Comparison of ENCODE assay signal across 8 mouse cellular contexts in the genomic region with DNA sequence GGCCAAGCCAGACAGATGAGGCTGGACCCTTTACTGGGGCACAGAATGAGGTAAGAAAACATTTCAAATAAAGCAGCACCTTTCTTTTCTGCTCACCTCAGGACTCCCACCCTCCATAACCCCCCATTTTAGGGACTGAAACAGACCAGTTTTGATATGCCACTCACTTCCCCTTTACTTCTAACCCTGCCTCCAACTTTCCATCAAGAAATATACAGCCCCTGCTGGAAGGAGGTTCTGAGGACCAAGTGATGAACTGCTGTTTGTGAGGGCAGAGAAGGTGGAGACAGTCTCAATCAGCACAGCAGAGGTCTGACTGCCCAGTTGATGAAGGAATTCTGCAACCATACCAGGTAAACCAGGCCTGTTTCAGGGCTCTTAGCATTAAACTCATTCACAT. TPM values are rescaled to one million over a fixed set of nuclear protein-coding genes. Genes with fewer than 3 reads are reported as not detected.
DNase-seq lines count a peak whose midpoint lies in the region; ATAC-seq and TF ChIP-seq lines count a peak whose summit lies in the region.

No protein-coding gene starts in this region.

- TF ChIP-seq POLR2A in limb, embryonic 14.5 days (IDR thresholded peaks at IDR 0.05; ENCODE audit: borderline replicate concordance, extremely low read depth, insufficient read depth, insufficient read length) = no peak

- H3K4me2 ChIP-seq in kidney, embryonic 16.5 days (replicated peaks; ENCODE audit: low read depth, low read length) = peak overlapping the region; percentile 89
- H3K4me2 ChIP-seq in forebrain, embryonic 11.5 days (ENCODE audit: low read depth, low read length, severe bottlenecking) = peak overlapping the region; percentile 61; the same call in 1 of the 2 replicates
- H3K4me2 ChIP-seq in limb, embryonic 14.5 days (replicated peaks; ENCODE audit: low read depth, low read length, severe bottlenecking) = peak overlapping the region; percentile 70; the same call in 1 of the 2 replicates
- H3K4me2 ChIP-seq in neural tube, embryonic 15.5 days = peak overlapping the region; percentile 70

- intact Hi-C loops in left cerebral cortex, postnatal 10 days (cut with DNase I) = no loop called here
- intact Hi-C loops in gastrocnemius, postnatal 36 days (cut with DNase I) = no loop called here

- ATAC-seq in kidney, embryonic 16.5 days (ENCODE audit: low FRiP score, low TSS enrichment) = no peak
- no peak for ATAC-seq in forebrain, embryonic 11.5 days (replicated peaks; ENCODE audit: low FRiP score)
- ATAC-seq in limb, embryonic 14.5 days (ENCODE audit: low FRiP score, low read depth) = no peak
- ATAC-seq in neural tube, embryonic 15.5 days (ENCODE audit: low FRiP score) = no peak

- DNase-seq in kidney, adult 9 months = no peak
- DNase-seq in forebrain, embryonic 11.5 days (ENCODE audit: low spot score) = no peak
- DNase-seq in limb, embryonic 14.5 days (ENCODE audit: low spot score) = no peak
- no peak for DNase-seq in urinary bladder, adult 2 months (ENCODE audit: low spot score)
- DNase-seq in left cerebral cortex, postnatal 10 days (ENCODE audit: extremely low spot score in 1 of 2, low spot score in 2 of 2) = no peak
- no peak for DNase-seq in gastrocnemius, postnatal 36 days

- H3K9ac ChIP-seq in kidney, embryonic 16.5 days (replicated peaks; ENCODE audit: low read length) = no peak overlapping the region
- H3K9ac ChIP-seq in forebrain, embryonic 11.5 days (ENCODE audit: low read length) = no peak overlapping the region
- H3K9ac ChIP-seq in limb, embryonic 14.5 days (ENCODE audit: low read depth, low read length, severe bottlenecking) = no peak overlapping the region
- H3K9ac ChIP-seq in neural tube, embryonic 15.5 days (replicated peaks) = no peak overlapping the region

- H3K9me3 ChIP-seq in kidney, embryonic 16.5 days (ENCODE audit: low read length) = peaks cover 18% of the 10 kb centered on the region
- H3K9me3 ChIP-seq in forebrain, embryonic 11.5 days (ENCODE audit: control insufficient read depth, low read length) = no peaks in the 10 kb centered on the region; the same call in 1 of the 2 replicates
- 0 out of 2 replicates have a peak, but pooled peaks cover 4% of the 10 kb centered on the region for H3K9me3 ChIP-seq in limb, embryonic 14.5 days (ENCODE audit: control insufficient read depth, low read length)
- no peaks in the 10 kb centered on the region for H3K9me3 ChIP-seq in neural tube, embryonic 15.5 days (replicated peaks)

- H3K36me3 ChIP-seq in kidney, embryonic 16.5 days (ENCODE audit: insufficient read depth, low read length) = peaks cover 28% of the 10 kb centered on the region
- peaks cover 13% of the 10 kb centered on the region for H3K36me3 ChIP-seq in forebrain, embryonic 11.5 days (ENCODE audit: control insufficient read depth, insufficient read depth, low read length)
- peaks cover 36% of the 10 kb centered on the region for H3K36me3 ChIP-seq in limb, embryonic 14.5 days (ENCODE audit: control insufficient read depth, insufficient read depth, low read length)
- H3K36me3 ChIP-seq in neural tube, embryonic 15.5 days = peaks cover 18% of the 10 kb centered on the region

- H3K27me3 ChIP-seq in kidney, embryonic 16.5 days (ENCODE audit: insufficient read depth, low read length) = no peaks in the 10 kb centered on the region
- no peaks in the 10 kb centered on the region for H3K27me3 ChIP-seq in forebrain, embryonic 11.5 days (ENCODE audit: control insufficient read depth, insufficient read depth, low read length)
- no peaks in the 10 kb centered on the region for H3K27me3 ChIP-seq in limb, embryonic 14.5 days (ENCODE audit: control insufficient read depth, insufficient read depth, low read length)
- no peaks in the 10 kb centered on the region for H3K27me3 ChIP-seq in neural tube, embryonic 15.5 days (replicated peaks)

- H3K4me1 ChIP-seq in kidney, embryonic 16.5 days (ENCODE audit: insufficient read depth, low read length) = peaks cover 24% of the 10 kb centered on the region
- peaks cover 8% of the 10 kb centered on the region; the same call in 1 of the 2 replicates for H3K4me1 ChIP-seq in forebrain, embryonic 11.5 days (replicated peaks; ENCODE audit: control insufficient read depth, insufficient read depth, low read length)
- peaks cover 14% of the 10 kb centered on the region for H3K4me1 ChIP-seq in limb, embryonic 14.5 days (ENCODE audit: control insufficient read depth, insufficient read depth, low read length)
- peaks cover 33% of the 10 kb centered on the region for H3K4me1 ChIP-seq in neural tube, embryonic 15.5 days

- peak overlapping the region; percentile 80; the same call in 1 of the 2 replicates for H3K4me3 ChIP-seq in kidney, embryonic 16.5 days (ENCODE audit: low read length)
- 0 out of 2 replicates have a peak overlapping the region, but pooled peaks have one; percentile 6 for H3K4me3 ChIP-seq in forebrain, embryonic 11.5 days (ENCODE audit: low read depth, low read length)
- peak overlapping the region; percentile 83 for H3K4me3 ChIP-seq in limb, embryonic 14.5 days (replicated peaks; ENCODE audit: low read length)
- H3K4me3 ChIP-seq in neural tube, embryonic 15.5 days (replicated peaks) = peak overlapping the region; percentile 55

- no peak overlapping the region for H3K27ac ChIP-seq in kidney, embryonic 16.5 days (ENCODE audit: low read length)
- H3K27ac ChIP-seq in forebrain, embryonic 11.5 days (ENCODE audit: low read depth, low read length) = no peak overlapping the region
- H3K27ac ChIP-seq in limb, embryonic 14.5 days (replicated peaks; ENCODE audit: low read depth, low read length) = no peak overlapping the region
- H3K27ac ChIP-seq in neural tube, embryonic 15.5 days (replicated peaks) = no peak overlapping the region

RNA-seq across cellular contexts. Expression of a gene that starts 1.8 kb away (rescaled TPM):
- 186 and 187 TPM in 2 replicates for polyA plus RNA-seq in kidney, embryonic 16.5 days (2015; fragmentation: Nextera tagmentation; extraction: Ambion mirVana)
- 234 TPM in 2 replicates for polyA plus RNA-seq in forebrain, embryonic 11.5 days (2014; fragmentation: Nextera tagmentation; extraction: Ambion mirVana)
- polyA plus RNA-seq in limb, embryonic 14.5 days (2012; rRNA removed) = 82.8 and 93.4 TPM in 2 replicates
- polyA plus RNA-seq in limb, embryonic 14.5 days (2014; fragmentation: Nextera tagmentation; extraction: Ambion mirVana) = 183 and 210 TPM in 2 replicates
- 353 and 375 TPM in 2 replicates for polyA plus RNA-seq in neural tube, embryonic 15.5 days (2015; fragmentation: Nextera tagmentation; extraction: Ambion mirVana)
- 40.0 and 45.1 TPM in 2 replicates for polyA plus RNA-seq in urinary bladder, adult 2 months (2012; rRNA removed)
- total RNA-seq in left cerebral cortex, postnatal 10 days (2021) = 100 to 1,000 TPM; 297 to 302 TPM
- total RNA-seq in gastrocnemius, postnatal 36 days (2021) = 10 to 100 TPM; 13.5 to 14.9 TPM

Comparison
In these comparisons a context has a peak if more than half of its experiments do, and no peak if none do; other contexts are left out.
1. H3K4me3 ChIP-seq: peak in every context shown above with its lines; median percentile 83 in limb, embryonic 14.5 days; 80 in kidney, embryonic 16.5 days; 55 in neural tube, embryonic 15.5 days; 6 in forebrain, embryonic 11.5 days.